Mouse (Mus musculus): ENCODE results near the gene Relb.

The Relb gene

DNA sequence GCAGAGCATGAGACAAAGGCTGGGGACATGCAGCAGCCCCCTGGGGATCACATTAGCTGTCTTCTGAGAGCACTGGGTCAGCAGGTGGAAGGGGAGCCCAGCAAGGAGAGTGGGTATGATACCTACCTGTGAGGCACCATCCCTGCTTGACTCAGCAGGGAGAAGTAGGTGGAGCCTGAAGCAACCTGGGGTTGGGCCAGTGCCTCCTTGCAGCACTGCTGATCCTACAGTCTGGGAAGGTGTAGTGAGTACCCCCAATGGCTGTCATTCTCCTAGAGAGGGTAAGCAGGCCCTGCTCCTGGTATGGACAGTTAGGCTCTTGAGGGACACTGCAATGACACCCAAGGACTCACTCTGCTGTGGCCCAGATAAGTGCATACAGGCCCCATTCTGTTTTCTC is 3.0 kb upstream of the Relb start:
- in situ Hi-C loops (cut with MboI) = no loop called here

- in situ Hi-C loops (cut with MboI) = no loop called here
Observed at GRCm38 (mm10) chr7:19628536-19629360, 490 bp downstream of the Relb start.

DNA sequence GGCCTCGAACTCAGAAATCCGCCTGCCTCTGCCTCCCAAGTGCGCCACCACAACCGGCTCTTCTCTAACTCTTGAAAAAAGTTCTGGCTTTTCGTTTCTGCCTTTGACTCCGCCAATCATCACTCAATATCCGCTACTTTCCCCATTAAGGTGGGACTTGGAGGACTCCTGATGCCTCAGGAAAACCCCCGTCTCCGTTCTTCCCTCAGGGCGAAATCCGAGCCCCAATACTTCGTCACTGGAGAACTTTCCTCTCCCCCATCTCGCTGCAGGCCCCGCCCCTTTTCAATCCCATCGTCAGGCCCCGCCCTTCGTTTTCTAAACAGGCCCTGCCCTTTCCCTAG is 1.1 kb downstream of the Relb start:
- in situ Hi-C loops (cut with MboI) = no loop called here

DNA sequence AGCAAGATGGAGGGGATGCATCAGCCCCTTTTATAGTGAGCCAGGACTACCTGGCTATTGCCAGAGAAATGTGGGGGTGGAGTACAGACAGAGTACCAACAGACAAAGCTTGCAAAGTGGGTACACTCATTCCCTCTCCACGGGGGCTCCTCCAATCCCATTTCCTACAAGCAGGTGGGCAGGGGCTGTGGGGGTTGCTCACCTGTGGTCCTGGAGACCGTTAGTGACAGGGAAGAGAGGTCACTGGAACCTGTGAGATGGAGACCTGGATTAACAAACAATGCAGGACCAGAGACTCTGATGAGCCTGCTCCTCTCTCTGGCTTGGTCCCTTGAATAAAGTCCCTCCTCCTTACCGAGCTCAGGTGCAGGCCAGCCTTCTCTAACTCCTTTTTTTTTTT is 1.5 kb downstream of the Relb start:
- in situ Hi-C loops (cut with MboI) = no loop called here

GRCm38 (mm10) chr7:19623433-19623832 is 5.8 kb downstream of the Relb start:
- in situ Hi-C loops (cut with MboI) = no loop called here

GRCm38 (mm10) chr7:19622241-19622640 is 7.0 kb downstream of the Relb start:
- in situ Hi-C loops (cut with MboI) = no loop called here

- in situ Hi-C loops (cut with MboI) = no loop called here
Observed at GRCm38 (mm10) chr7:19620811-19621210, 8.4 kb downstream of the Relb start.

GRCm38 (mm10) chr7:19619004-19619801 is 10.0 kb downstream of the Relb start:
- in situ Hi-C loops (cut with MboI) = loop anchor here (5.0 kb wide), 1 partner anchor 43 kb away; no protein-coding TSS in a partner anchor

DNA sequence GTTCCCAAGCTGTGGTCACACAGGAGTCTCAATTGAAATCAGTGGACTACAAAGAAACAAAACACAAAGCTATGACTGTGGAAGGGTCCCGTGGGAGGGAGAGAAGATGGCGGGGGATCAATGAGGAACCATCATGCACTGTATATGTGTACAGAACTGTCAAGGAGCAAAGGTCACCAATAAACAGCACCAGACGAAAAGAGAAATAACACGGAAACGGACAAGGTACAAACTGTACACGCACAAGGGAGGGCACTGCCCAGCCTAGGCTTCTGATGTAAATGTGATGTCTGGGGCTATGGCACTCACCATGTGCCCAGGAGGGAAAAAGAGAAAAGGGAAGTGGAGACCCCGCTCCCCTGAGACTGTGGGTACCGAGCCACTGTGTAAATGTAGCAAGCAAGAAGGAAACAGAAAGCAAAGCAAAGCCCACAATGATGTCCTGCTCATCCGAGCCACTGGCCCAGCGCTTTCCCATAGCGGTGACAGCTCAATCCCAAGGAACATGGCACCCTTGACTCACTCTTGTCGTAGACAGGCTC is 14.1 kb downstream of the Relb start:
- in situ Hi-C loops (cut with MboI) = loop anchor here (5.0 kb wide), 1 partner anchor 47 kb away; no protein-coding TSS in a partner anchor

GRCm38 (mm10) chr7:19610969-19611368 is 18.3 kb downstream of the Relb start:
- in situ Hi-C loops (cut with MboI) = no loop called here

GRCm38 (mm10) chr7:19609641-19610332 is 19.5 kb downstream of the Relb start:
- in situ Hi-C loops (cut with MboI) = loop anchor here (10.0 kb wide), 1 partner anchor 105 kb away; the partner anchor contains the start of gene Tomm40

- in situ Hi-C loops (cut with MboI) = loop anchor here (10.0 kb wide), 1 partner anchor 108 kb away; the partner anchor contains the start of gene Tomm40
Observed at GRCm38 (mm10) chr7:19607291-19607690, 21.9 kb downstream of the Relb start.

- in situ Hi-C loops (cut with MboI) = loop anchor here (10.0 kb wide), 1 partner anchor 110 kb away; the partner anchor contains the start of gene Tomm40
Observed at GRCm38 (mm10) chr7:19604606-19605214, 24.5 kb downstream of the Relb start.

- in situ Hi-C loops (cut with MboI) = loop anchor here (10.0 kb wide), 1 partner anchor 111 kb away; the partner anchor contains the start of gene Tomm40
Observed at GRCm38 (mm10) chr7:19603849-19604605, 25.2 kb downstream of the Relb start, which contains the start of gene Clasrp. Gene Clasrp, minus strand, starts transcription at chr7:19604486.

DNA sequence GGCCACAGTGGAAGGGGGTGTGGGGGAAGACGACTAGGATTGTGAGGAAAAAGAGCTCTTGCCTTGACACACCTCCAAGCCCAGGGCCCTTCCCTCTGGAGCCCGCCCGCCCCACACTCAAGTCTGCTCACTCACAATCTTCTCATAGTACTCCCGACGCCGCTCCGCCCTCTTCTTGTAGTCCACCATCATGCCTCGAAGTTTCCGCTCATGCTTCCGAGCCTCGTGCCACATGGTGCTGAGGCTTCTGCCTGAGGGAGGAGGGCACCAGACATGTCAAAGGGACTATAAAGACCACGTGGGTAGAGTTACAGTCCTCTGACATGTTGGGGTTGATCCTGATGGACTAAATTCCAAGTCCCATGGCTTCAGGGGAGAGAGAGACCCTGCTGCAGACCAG is 26.2 kb downstream of the Relb start:
- in situ Hi-C loops (cut with MboI) = loop anchor here (10.0 kb wide), 1 partner anchor 112 kb away; the partner anchor contains the start of gene Tomm40

- in situ Hi-C loops (cut with MboI) = loop anchor here (10.0 kb wide), 1 partner anchor 114 kb away; the partner anchor contains the start of gene Tomm40
Observed at GRCm38 (mm10) chr7:19600562-19600961, 28.7 kb downstream of the Relb start.

- in situ Hi-C loops (cut with MboI) = no loop called here
Observed at GRCm38 (mm10) chr7:19593061-19593730, 36.0 kb downstream of the Relb start.

- in situ Hi-C loops (cut with MboI) = no loop called here
Observed at GRCm38 (mm10) chr7:19589917-19590316, 39.3 kb downstream of the Relb start.

GRCm38 (mm10) chr7:19589207-19589606 is 40.0 kb downstream of the Relb start:
- in situ Hi-C loops (cut with MboI) = no loop called here

- in situ Hi-C loops (cut with MboI) = no loop called here
Observed at GRCm38 (mm10) chr7:19586269-19586668, 43.0 kb downstream of the Relb start.
